Mouse (Mus musculus) myocyte (in vitro differentiated cells): ENCODE measurements around the gene Csf3r.

ENCODE experiments used
- CEBPB ChIP-seq: IDR thresholded peaks from 2 replicates; pipeline ENCODE4 v1.6.1; 2011; ENCODE audit warnings: mild to moderate bottlenecking, moderate library complexity; ENCODE audit not compliant: poor library complexity, insufficient read depth, severe bottlenecking
- E2F4 ChIP-seq: IDR thresholded peaks from one replicate; pipeline ENCODE4 v1.6.1; 2011; ENCODE audit warnings: mild to moderate bottlenecking, control low read depth, moderate library complexity; ENCODE audit not compliant: insufficient read depth
- MAX ChIP-seq: IDR thresholded peaks from one replicate; pipeline ENCODE4 v1.6.1; 2011; ENCODE audit warnings: low read depth, mild to moderate bottlenecking, control low read depth
- MYOD1 ChIP-seq, 3 experiments: IDR thresholded peaks; one replicate each; pipeline ENCODE4 v1.6.1; 2011; ENCODE audit warnings: control low read depth in 2 of 3, low read depth in 2 of 3, mild to moderate bottlenecking in 2 of 3, moderate library complexity in 1 of 3; ENCODE audit not compliant: insufficient read length in 2 of 3, control insufficient read depth in 1 of 3
- MYOG ChIP-seq, 3 experiments: IDR thresholded peaks; one replicate each; pipeline ENCODE4 v1.6.1; 2011; ENCODE audit warnings: control low read depth in 2 of 3, low read depth in 2 of 3, mild to moderate bottlenecking in 2 of 3; ENCODE audit not compliant: insufficient read length in 2 of 3, control insufficient read depth in 1 of 3, insufficient read depth in 1 of 3
- POLR2A ChIP-seq: IDR thresholded peaks from one replicate; pipeline ENCODE4 v1.6.1; 2011; ENCODE audit warnings: low read depth, mild to moderate bottlenecking, control low read depth, moderate library complexity; ENCODE audit not compliant: insufficient read length
- TCF12 ChIP-seq: IDR thresholded peaks from one replicate; pipeline ENCODE4 v1.6.1; 2011; ENCODE audit warnings: mild to moderate bottlenecking, control low read depth; ENCODE audit not compliant: poor library complexity, insufficient read depth, severe bottlenecking
- USF1 ChIP-seq: IDR thresholded peaks from one replicate; pipeline ENCODE4 v1.6.1; 2011; ENCODE audit warnings: low read depth, mild to moderate bottlenecking, control low read depth, moderate library complexity

GRCm38 (mm10) chr4:125997826-125998225 is 26.5 kb upstream of the Csf3r start:
- no peak for TF ChIP-seq MYOD1 (IDR thresholded peaks at IDR 0.05; ENCODE audit: control insufficient read depth in 1 of 3, insufficient read length in 2 of 3, low read depth in 2 of 3)
- no peak for TF ChIP-seq USF1
- no peak for TF ChIP-seq POLR2A
- no peak for TF ChIP-seq E2F4
- TF ChIP-seq CEBPB = no peak
- TF ChIP-seq MAX = no peak
- no peak for TF ChIP-seq MYOG (IDR thresholded peaks at IDR 0.05; ENCODE audit: control insufficient read depth in 1 of 3, insufficient read depth in 1 of 3, insufficient read length in 2 of 3, low read depth in 2 of 3)
- no peak for TF ChIP-seq TCF12
